Mouse (Mus musculus): ENCODE data around the gene Ppt1. TPM values are rescaled to one million over a fixed set of nuclear protein-coding genes. Genes with fewer than 3 reads are reported as not detected.

Ppt1 gene
- polyA plus RNA-seq, 1 experiment from 2014 or later = 20.3 TPM

DNA sequence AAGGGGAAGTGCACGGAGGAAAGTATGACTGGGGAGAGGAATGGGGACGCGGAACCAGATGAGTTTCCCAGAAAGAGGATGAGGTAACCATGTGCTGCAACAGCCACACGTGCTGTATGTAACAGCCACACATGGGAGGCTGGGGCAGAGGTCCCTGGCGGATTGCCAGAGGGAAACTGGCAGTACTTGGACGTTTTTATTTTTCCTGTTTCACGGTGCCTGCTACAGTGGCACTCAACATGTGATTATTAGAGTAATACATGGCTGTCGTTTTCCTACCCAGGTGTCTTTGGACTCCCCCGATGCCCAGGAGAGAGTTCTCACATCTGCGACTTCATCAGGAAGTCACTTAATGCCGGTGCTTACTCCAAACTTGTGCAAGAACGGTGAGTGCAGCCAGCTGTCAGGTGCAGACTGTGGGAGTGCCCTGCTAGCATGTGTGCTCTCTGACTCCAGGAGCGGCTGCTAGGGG lies 12.1 kb downstream of the Ppt1 start:
- H3K4me2 ChIP-seq (ENCODE audit: low read depth, low read length) = peak overlapping the region; percentile 32
- ATAC-seq = peak; percentile 91
- WGBS (ENCODE audit: insufficient replicate concordance) = 31% methylated on average over 13 of the region's 13 CpGs

DNA sequence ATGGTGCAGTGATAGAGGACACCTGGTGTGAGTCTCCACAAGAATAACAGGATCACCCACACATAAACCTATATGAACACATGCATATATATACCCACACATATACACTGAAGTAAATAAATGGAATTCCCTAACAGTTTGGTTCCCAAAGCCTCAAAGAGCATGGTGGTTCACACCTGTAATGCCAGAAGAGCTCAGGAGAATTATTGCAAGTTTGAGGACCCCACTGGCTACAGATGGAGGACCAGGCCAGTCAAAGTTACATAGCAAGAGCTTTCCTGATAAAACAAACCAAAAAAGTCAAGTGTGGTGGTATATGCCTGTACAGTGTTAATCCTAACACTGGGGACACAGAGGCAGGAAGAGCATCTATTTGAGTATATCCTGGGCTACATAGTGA lies 15.5 kb downstream of the Ppt1 start:
- DNase-seq (no peak), ATAC-seq (no peak)
- peaks cover 59% of the 10 kb centered on the region for H3K36me3 ChIP-seq (replicated peaks; ENCODE audit: insufficient read depth, low read length)
- H3K4me2 ChIP-seq (ENCODE audit: low read depth, low read length) = no peak overlapping the region
- no peak overlapping the region for H3K27ac ChIP-seq (ENCODE audit: low read depth)
- no peaks in the 10 kb centered on the region for H3K27me3 ChIP-seq (ENCODE audit: insufficient read depth, low read length)
- H3K9ac ChIP-seq (replicated peaks) = no peak overlapping the region
- TF ChIP-seq CTCF (IDR thresholded peaks at IDR 0.05; ENCODE audit: low read depth) (no peak), EP300 (IDR thresholded peaks at IDR 0.05; ENCODE audit: low read depth) (no peak)
- peaks cover 10% of the 10 kb centered on the region for H3K4me1 ChIP-seq (ENCODE audit: insufficient read depth)
- no peak overlapping the region for H3K4me3 ChIP-seq (ENCODE audit: low read depth, low read length)
- no peaks in the 10 kb centered on the region for H3K9me3 ChIP-seq (ENCODE audit: low read length)

More for the DNA sequence above, 12.1 kb downstream of the Ppt1 start:
- peak; percentile 81 for DNase-seq
- Histone ChIP-seq H3K27me3 (ENCODE audit: insufficient read depth, low read length) (no peaks in the 10 kb centered on the region), H3K9me3 (ENCODE audit: low read length) (no peaks in the 10 kb centered on the region), H3K27ac (ENCODE audit: low read depth) (peak overlapping the region; percentile 77), H3K36me3 (replicated peaks; ENCODE audit: insufficient read depth, low read length) (peaks cover 52% of the 10 kb centered on the region), H3K9ac (replicated peaks) (no peak overlapping the region), H3K4me1 (ENCODE audit: insufficient read depth) (peaks cover 4% of the 10 kb centered on the region; the same call in 1 of the 2 replicates), H3K4me3 (ENCODE audit: low read depth, low read length) (no peak overlapping the region)
- TF ChIP-seq EP300 (IDR thresholded peaks at IDR 0.05; ENCODE audit: low read depth) = peak; percentile 76
- TF ChIP-seq CTCF (IDR thresholded peaks at IDR 0.05; ENCODE audit: low read depth) = no peak

DNA sequence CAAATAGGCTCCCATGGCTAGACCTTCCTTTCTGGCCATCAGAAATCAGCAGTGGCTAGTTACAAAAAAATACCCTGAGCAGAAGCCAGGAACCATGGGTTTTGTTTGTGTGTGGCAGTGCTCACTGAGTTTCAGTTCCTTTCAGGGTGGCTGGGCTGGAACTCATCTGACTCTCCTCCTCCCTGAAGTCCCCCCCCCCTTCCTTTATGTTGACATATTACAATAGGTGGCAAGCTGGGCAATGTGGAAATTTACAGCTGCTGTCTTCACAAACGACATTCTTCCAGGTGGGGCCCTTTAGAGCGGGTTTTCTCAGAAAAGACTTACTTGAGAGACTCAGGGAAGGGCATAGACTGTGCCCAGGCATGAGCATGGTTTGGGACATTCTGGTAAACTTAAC lies 17.6 kb downstream of the Ppt1 start:
- Histone ChIP-seq H3K4me2 (ENCODE audit: low read depth, low read length) (no peak overlapping the region), H3K27me3 (ENCODE audit: insufficient read depth, low read length) (no peaks in the 10 kb centered on the region), H3K36me3 (replicated peaks; ENCODE audit: insufficient read depth, low read length) (peaks cover 63% of the 10 kb centered on the region), H3K4me1 (ENCODE audit: insufficient read depth) (peaks cover 6% of the 10 kb centered on the region; the same call in 1 of the 2 replicates), H3K9me3 (ENCODE audit: low read length) (no peaks in the 10 kb centered on the region), H3K4me3 (ENCODE audit: low read depth, low read length) (no peak overlapping the region), H3K27ac (ENCODE audit: low read depth) (peak overlapping the region; percentile 74), H3K9ac (replicated peaks) (no peak overlapping the region)
- ATAC-seq (peak; percentile 69), DNase-seq (peak; percentile 36)
- TF ChIP-seq EP300 (IDR thresholded peaks at IDR 0.05; ENCODE audit: low read depth) (no peak), CTCF (IDR thresholded peaks at IDR 0.05; ENCODE audit: low read depth) (no peak)
- 46% methylated on average over 2 of the region's 2 CpGs for WGBS (ENCODE audit: insufficient replicate concordance)

DNA sequence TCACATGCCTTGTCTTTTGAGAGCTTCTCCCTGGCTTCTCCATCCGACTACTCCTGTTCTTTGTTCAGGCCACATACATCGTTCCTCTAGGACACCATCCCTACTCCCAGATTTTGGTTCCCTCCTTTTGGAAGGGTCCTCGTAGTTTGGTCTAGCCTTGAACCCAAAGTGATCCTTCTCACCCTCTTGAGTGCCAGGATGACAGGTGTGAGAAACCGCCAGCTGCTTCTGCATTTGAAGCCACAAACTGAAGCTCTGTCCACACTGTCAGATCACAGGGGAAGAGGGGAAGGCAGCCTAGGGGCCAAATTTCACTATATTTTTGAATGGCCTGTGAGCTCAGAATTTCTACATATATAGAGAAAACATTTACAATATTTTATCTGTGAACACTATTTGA lies 18.7 kb downstream of the Ppt1 start:
- 74% methylated on average over 4 of the region's 4 CpGs for WGBS (ENCODE audit: insufficient replicate concordance)
- Histone ChIP-seq H3K4me1 (ENCODE audit: insufficient read depth) (peaks cover 10% of the 10 kb centered on the region), H3K27ac (ENCODE audit: low read depth) (peak overlapping the region; percentile 41), H3K36me3 (replicated peaks; ENCODE audit: insufficient read depth, low read length) (peaks cover 61% of the 10 kb centered on the region), H3K9me3 (ENCODE audit: low read length) (no peaks in the 10 kb centered on the region), H3K4me2 (ENCODE audit: low read depth, low read length) (no peak overlapping the region), H3K4me3 (ENCODE audit: low read depth, low read length) (no peak overlapping the region), H3K27me3 (ENCODE audit: insufficient read depth, low read length) (no peaks in the 10 kb centered on the region), H3K9ac (replicated peaks) (no peak overlapping the region)
- no peak for TF ChIP-seq EP300 (IDR thresholded peaks at IDR 0.05; ENCODE audit: low read depth)
- TF ChIP-seq CTCF (IDR thresholded peaks at IDR 0.05; ENCODE audit: low read depth) = no peak
- DNase-seq = no peak
- no peak for ATAC-seq

DNA sequence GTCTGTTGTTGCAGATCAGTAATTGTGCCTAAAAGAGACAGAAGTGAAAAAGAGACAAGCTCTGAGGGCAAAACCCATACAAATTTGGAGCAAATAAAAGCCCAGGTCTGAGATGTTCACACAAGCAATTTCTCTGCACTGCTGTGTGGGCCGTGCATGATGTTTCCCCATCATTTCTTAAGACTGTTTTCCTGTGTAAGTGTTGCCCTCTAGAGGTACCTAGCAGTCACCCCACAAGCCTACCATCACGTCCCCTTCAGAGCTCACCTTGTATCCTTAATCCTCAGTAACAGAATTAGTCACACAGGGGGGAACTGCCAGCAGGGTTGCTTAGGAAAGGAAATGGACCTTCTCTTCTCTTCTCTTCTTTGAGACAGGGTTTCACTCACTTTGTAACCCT lies 21.9 kb downstream of the Ppt1 start:
- DNase-seq = no peak
- WGBS (ENCODE audit: insufficient replicate concordance) = 46% methylated on average over 2 of the region's 2 CpGs
- Histone ChIP-seq H3K4me3 (ENCODE audit: low read depth, low read length) (no peak overlapping the region), H3K27me3 (ENCODE audit: insufficient read depth, low read length) (no peaks in the 10 kb centered on the region), H3K36me3 (replicated peaks; ENCODE audit: insufficient read depth, low read length) (peaks cover 64% of the 10 kb centered on the region), H3K9me3 (ENCODE audit: low read length) (no peaks in the 10 kb centered on the region), H3K4me2 (ENCODE audit: low read depth, low read length) (no peak overlapping the region), H3K4me1 (ENCODE audit: insufficient read depth) (peaks cover 10% of the 10 kb centered on the region), H3K27ac (ENCODE audit: low read depth) (no peak overlapping the region), H3K9ac (replicated peaks) (no peak overlapping the region)
- TF ChIP-seq CTCF (IDR thresholded peaks at IDR 0.05; ENCODE audit: low read depth) (peak; percentile 55), EP300 (IDR thresholded peaks at IDR 0.05; ENCODE audit: low read depth) (no peak)
- ATAC-seq = no peak

DNA sequence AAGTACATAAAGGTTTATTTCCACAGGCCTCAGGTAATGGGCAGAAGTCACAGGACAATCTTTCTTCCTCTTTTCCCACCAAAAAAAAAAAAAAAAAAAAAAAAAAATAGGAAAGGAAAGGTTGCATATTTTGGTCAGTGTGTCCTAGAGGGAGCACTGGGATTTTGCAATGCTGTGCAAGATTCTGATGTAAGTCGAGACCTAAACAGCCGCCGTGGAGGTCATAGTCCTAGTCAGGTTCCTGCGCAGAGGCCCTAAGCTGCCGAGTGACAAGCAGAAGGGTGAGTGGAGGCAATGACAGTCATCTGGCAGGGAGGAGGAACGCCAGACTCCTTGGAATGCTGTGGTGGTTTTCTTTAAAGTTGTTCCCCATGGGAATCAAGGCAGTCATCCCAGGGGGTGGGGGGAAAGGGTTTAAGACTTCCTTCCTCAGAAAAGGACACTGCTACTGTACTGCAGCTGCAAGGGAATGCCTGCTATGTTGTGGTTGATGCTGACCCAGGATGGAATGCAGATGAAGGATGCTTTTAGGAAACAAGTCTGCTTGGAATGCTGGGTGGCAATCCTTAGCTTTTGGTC lies 23.1 kb downstream of the Ppt1 start:
- peaks cover 10% of the 10 kb centered on the region for H3K4me1 ChIP-seq (ENCODE audit: insufficient read depth)
- H3K27me3 ChIP-seq (ENCODE audit: insufficient read depth, low read length) = no peaks in the 10 kb centered on the region
- H3K4me2 ChIP-seq (ENCODE audit: low read depth, low read length) = no peak overlapping the region
- peak; percentile 54; the same call in 1 of the 2 replicates for ATAC-seq
- H3K4me3 ChIP-seq (ENCODE audit: low read depth, low read length) = no peak overlapping the region
- H3K9me3 ChIP-seq (ENCODE audit: low read length) = no peaks in the 10 kb centered on the region
- TF ChIP-seq CTCF (IDR thresholded peaks at IDR 0.05; ENCODE audit: low read depth) (no peak), EP300 (IDR thresholded peaks at IDR 0.05; ENCODE audit: low read depth) (no peak)
- WGBS (ENCODE audit: insufficient replicate concordance) = 53% methylated on average over 6 of the region's 6 CpGs
- DNase-seq = peak; percentile 27
- peaks cover 72% of the 10 kb centered on the region for H3K36me3 ChIP-seq (replicated peaks; ENCODE audit: insufficient read depth, low read length)
- H3K9ac ChIP-seq (replicated peaks) = no peak overlapping the region
- peak overlapping the region; percentile 34; the same call in 1 of the 2 replicates for H3K27ac ChIP-seq (ENCODE audit: low read depth)
